Mouse (Mus musculus): ENCODE data around the gene Ugt2b5. TPM values are rescaled to one million over a fixed set of nuclear protein-coding genes. Genes with fewer than 3 reads are reported as not detected.
"Not testable (repeated sequence)": the region's sequence is repeated elsewhere in the genome, so short reads cannot be mapped to it uniquely, and the experiment has no call there.

The Ugt2b5 gene
- under 1 TPM in 1 of 2 experiments, not detected in 1; 0.98 TPM for total RNA-seq (2021)
- 0.07 TPM in 1 of 2 replicates, not detected in the other for polyA plus RNA-seq (2012; rRNA removed)
- long read RNA-seq: 0 reads

GRCm38 (mm10) chr5:87140196-87140595 lies at the start of gene Ugt2b5:
Gene Ugt2b5, minus strand, starts transcription at chr5:87140318.
- not testable (repeated sequence) for DNase-seq

- not testable (repeated sequence) for DNase-seq
Measured at GRCm38 (mm10) chr5:87175780-87176179, 35.7 kb upstream of the Ugt2b5 start.

- DNase-seq: no peak
Measured at GRCm38 (mm10) chr5:87174671-87175070, 34.6 kb upstream of the Ugt2b5 start.

- peak; percentile 49 for DNase-seq
Measured at GRCm38 (mm10) chr5:87147741-87148454, 7.8 kb upstream of the Ugt2b5 start.

- peak; percentile 27 for DNase-seq
Measured at GRCm38 (mm10) chr5:87142865-87143456, 2.8 kb upstream of the Ugt2b5 start.

- DNase-seq: not testable (repeated sequence)
Measured at GRCm38 (mm10) chr5:87103697-87104096, 36.4 kb downstream of the Ugt2b5 start.

- DNase-seq: no peak
Measured at GRCm38 (mm10) chr5:87092346-87093027, 47.6 kb downstream of the Ugt2b5 start, which contains the start of gene Ugt2b36. Gene Ugt2b36, minus strand, starts transcription at chr5:87092555.

- DNase-seq: no peak
Measured at GRCm38 (mm10) chr5:87091111-87091510, 49.0 kb downstream of the Ugt2b5 start.

GRCm38 (mm10) chr5:87089264-87089663 lies 50.9 kb downstream of the Ugt2b5 start:
- DNase-seq: no peak

GRCm38 (mm10) chr5:87086269-87086668 lies 53.8 kb downstream of the Ugt2b5 start:
- DNase-seq: no peak

Other genes with a start within 250 kb of the Ugt2b5 start
- gene Ugt2b34, start 233.4 kb downstream of the Ugt2b5 start, total RNA-seq (2021): under 1 TPM in 1 of 2 experiments, not detected in 1; 0.63 TPM
- gene Ugt2b34, start 233.4 kb downstream of the Ugt2b5 start, polyA plus RNA-seq (2012; rRNA removed): not detected in 2 replicates
- gene Ugt2b1, start 213.8 kb downstream of the Ugt2b5 start, total RNA-seq (2021): 1 to 10 TPM in 1 of 2 experiments, not detected in 1; 1.2 TPM
- not detected in 2 replicates for gene Ugt2b1, start 213.8 kb downstream of the Ugt2b5 start, polyA plus RNA-seq (2012; rRNA removed)
- under 1 TPM in 1 of 2 experiments, not detected in 1; 0.20 TPM for gene Ugt2b35, start 139.5 kb downstream of the Ugt2b5 start, total RNA-seq (2021)
- gene Ugt2b35, start 139.5 kb downstream of the Ugt2b5 start, polyA plus RNA-seq (2012; rRNA removed): not detected in 2 replicates
- gene Ugt2b36, start 47.8 kb downstream of the Ugt2b5 start, total RNA-seq (2021): 1 to 10 TPM in 1 of 2 experiments, not detected in 1; 1.2 TPM
- gene Ugt2b36, start 47.8 kb downstream of the Ugt2b5 start, polyA plus RNA-seq (2012; rRNA removed): not detected in 2 replicates
- gene Ugt2b37, start 114.5 kb upstream of the Ugt2b5 start, total RNA-seq (2021): under 1 TPM in 1 of 2 experiments, not detected in 1; 0.20 TPM
- not detected in 2 replicates for gene Ugt2b37, start 114.5 kb upstream of the Ugt2b5 start, polyA plus RNA-seq (2012; rRNA removed)
- gene Ugt2a3, start 196.9 kb upstream of the Ugt2b5 start, total RNA-seq (2021): under 1 TPM in 1 of 2 experiments, not detected in 1; 0.26 TPM
- not detected in 2 replicates for gene Ugt2a3, start 196.9 kb upstream of the Ugt2b5 start, polyA plus RNA-seq (2012; rRNA removed)

All from adrenal gland, adult 2 months (tissue).